Mouse (Mus musculus) brain, adult 2 months (tissue): ENCODE measurements around the gene Mef2a.
"Not testable (repeated sequence)": the region's sequence is repeated elsewhere in the genome, so short reads cannot be mapped to it uniquely, and the experiment has no call there.

Experiments used
- DNase-seq: peaks from one replicate; pipeline ENCODE4 v3.0.0; 2011; ENCODE audit warnings: low read depth, low spot score

Mef2a gene

GRCm38 (mm10) chr7:67371351-67371890 is 1.2 kb downstream of the Mef2a start:
- DNase-seq, result peak; percentile 36

- DNase-seq, result no peak
Measured at GRCm38 (mm10) chr7:67369645-67370044, 3.0 kb downstream of the Mef2a start.

- no peak for DNase-seq
Measured at GRCm38 (mm10) chr7:67368394-67368793, 4.3 kb downstream of the Mef2a start.

- no peak for DNase-seq
Measured at GRCm38 (mm10) chr7:67360588-67360987, 12.1 kb downstream of the Mef2a start.

- no peak for DNase-seq
Measured at GRCm38 (mm10) chr7:67359863-67360262, 12.8 kb downstream of the Mef2a start.

GRCm38 (mm10) chr7:67355870-67356269 is 16.8 kb downstream of the Mef2a start:
- no peak for DNase-seq

GRCm38 (mm10) chr7:67353667-67354066 is 19.0 kb downstream of the Mef2a start:
- DNase-seq, result no peak

- DNase-seq, result no peak
Measured at GRCm38 (mm10) chr7:67352989-67353388, 19.7 kb downstream of the Mef2a start.

DNA sequence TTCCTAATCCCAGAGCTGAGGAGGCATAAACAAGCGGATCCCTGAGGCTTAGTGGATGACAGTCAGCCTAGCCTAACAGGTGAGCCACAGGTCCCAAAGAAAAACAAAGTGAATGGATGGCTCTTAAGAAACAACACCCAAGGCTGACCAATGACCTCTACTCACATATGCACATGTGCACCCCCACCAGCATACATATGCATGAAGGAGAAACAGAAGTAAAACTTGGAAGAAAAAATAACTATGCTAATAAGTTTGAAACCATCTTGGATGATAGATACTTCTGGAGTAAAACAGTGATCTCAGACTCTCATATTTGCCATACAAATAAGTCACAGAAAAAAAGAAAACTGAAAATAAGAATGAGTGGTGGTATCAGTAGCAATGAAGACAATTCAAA is 28.2 kb downstream of the Mef2a start:
- no peak for DNase-seq

GRCm38 (mm10) chr7:67342067-67342625 is 30.5 kb downstream of the Mef2a start:
- DNase-seq, result no peak

DNA sequence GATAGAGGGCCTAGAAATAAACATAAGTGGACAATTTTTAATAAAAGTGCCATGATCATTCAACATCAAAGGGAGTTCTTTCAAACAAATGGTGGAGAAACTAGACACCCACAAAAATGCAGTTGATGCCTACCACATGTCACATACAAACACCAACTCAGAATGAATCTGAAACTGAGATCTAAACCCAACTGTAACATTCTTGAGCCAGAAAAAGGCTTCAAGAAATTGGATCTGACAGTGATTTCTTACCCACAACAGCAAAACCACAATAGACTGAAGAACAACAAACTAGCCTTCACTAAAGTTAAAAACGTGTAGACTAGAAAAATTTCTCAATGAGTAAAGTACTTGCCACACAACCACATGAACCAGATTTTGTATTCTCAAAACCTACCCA is 52.3 kb downstream of the Mef2a start:
- no peak for DNase-seq

GRCm38 (mm10) chr7:67318697-67319096 is 54.0 kb downstream of the Mef2a start:
- DNase-seq, result no peak

DNA sequence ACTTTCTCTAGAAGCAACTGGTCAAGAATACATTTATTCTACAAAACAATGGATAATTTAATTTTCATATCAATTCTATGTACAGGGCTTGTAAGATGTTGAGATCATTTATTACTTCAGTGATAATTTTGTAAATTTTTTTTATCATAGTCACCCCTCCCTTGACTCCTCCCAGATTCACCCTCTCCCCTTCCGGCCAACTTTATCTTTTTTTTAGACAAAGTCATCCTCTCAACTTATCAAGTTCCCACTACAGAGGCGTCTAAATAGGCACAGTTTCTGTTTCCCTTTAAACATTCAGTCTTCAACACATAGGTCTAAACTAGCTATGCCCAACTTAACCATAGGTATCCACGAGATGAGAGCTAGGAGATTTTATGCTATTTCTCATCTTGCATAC is 59.5 kb downstream of the Mef2a start:
- no peak for DNase-seq

GRCm38 (mm10) chr7:67310151-67310550 is 62.5 kb downstream of the Mef2a start:
- DNase-seq, result no peak

- DNase-seq, result no peak
Measured at GRCm38 (mm10) chr7:67308102-67308501, 64.6 kb downstream of the Mef2a start.

GRCm38 (mm10) chr7:67307078-67307477 is 65.6 kb downstream of the Mef2a start:
- DNase-seq, result no peak

DNA sequence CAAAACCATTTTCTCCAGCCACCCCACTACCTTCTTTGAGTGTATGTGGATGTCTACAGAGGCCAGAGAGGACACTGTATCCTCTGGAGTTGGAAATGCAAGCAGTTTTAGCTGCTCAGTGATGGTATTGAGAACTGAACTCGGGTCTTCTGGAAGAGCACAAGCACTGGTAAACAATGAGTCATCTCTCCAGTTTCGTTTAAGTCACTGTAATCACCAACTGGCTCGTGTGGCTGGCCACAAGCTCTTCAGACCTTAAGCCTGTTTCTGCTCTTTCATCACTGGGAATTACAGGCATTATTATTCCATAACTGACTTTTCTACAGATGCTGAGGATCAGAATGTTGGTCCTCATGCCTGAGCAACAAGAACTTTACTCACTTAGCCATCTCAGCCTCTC is 67.7 kb downstream of the Mef2a start:
- no peak for DNase-seq

DNA sequence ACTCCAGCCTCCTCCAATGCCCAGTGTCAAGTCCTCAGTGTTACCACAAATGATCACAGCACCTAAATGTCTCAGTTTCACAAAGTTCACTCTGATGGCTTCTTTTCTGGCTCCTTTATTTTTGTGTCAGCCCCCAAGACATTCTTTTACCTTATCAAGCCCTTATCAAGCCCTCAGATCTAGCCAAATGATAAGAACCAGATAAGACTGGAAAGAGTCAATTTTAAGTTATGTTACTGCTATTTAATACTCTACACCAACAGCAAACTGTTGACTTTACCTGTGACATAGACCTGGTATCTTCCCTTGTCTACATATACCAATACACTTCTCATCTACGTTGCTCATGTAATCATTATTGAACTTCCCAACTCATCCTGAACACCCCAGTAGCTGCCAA is 76.2 kb downstream of the Mef2a start:
- DNase-seq, result no peak

GRCm38 (mm10) chr7:67291356-67291755 is 81.3 kb downstream of the Mef2a start:
- no peak for DNase-seq

GRCm38 (mm10) chr7:67287456-67287855 is 85.2 kb downstream of the Mef2a start:
- DNase-seq, result peak; percentile 84

- DNase-seq, result no peak
Measured at GRCm38 (mm10) chr7:67283581-67283980, 89.1 kb downstream of the Mef2a start.

- not testable (repeated sequence) for DNase-seq
Measured at GRCm38 (mm10) chr7:67270447-67270846, 102.2 kb downstream of the Mef2a start.

GRCm38 (mm10) chr7:67259828-67260563 is 112.7 kb downstream of the Mef2a start:
- DNase-seq, result peak; percentile 90
